Mouse (Mus musculus) erythroblast, embryonic 14.5 days (primary cell): Measurements from ENCODE around the gene 4930590J08Rik. TPM values are rescaled to one million over a fixed set of nuclear protein-coding genes. Genes with fewer than 3 reads are reported as not detected.
"Not testable (repeated sequence)": the region's sequence is repeated elsewhere in the genome, so short reads cannot be mapped to it uniquely, and the experiment has no call there.

Source experiments
- H3K27me3 ChIP-seq: 2 replicates; pipeline ENCODE4 v1.6.1; 2012; ENCODE audit warnings: inconsistent platforms; ENCODE audit not compliant: control insufficient read depth
- H3K36me3 ChIP-seq: 2 replicates; pipeline ENCODE4 v1.6.1; 2012; ENCODE audit warnings: mild to moderate bottlenecking, inconsistent platforms; ENCODE audit not compliant: control insufficient read depth
- H3K4me1 ChIP-seq: 2 replicates; pipeline ENCODE4 v1.6.1; 2012; ENCODE audit warnings: inconsistent platforms; ENCODE audit not compliant: control insufficient read depth
- H3K4me3 ChIP-seq: replicated peaks from 2 replicates; pipeline ENCODE3; 2012; ENCODE audit warnings: moderate library complexity, mild to moderate bottlenecking, inconsistent platforms
- H3K9me3 ChIP-seq: 2 replicates; pipeline ENCODE4 v1.6.1; 2012; ENCODE audit warnings: low read length, inconsistent platforms, mixed read lengths; ENCODE audit not compliant: control insufficient read depth
- GATA1 ChIP-seq: IDR thresholded peaks from 2 replicates; pipeline ENCODE4 v1.6.1; 2012; ENCODE audit warnings: low read length, inconsistent platforms, mixed read lengths
- TAL1 ChIP-seq: IDR thresholded peaks from 3 replicates; pipeline ENCODE4 v1.6.1; 2012; ENCODE audit warnings: low read length, inconsistent platforms, mixed read lengths
- polyA plus RNA-seq: library from polyadenylated mRNA; stranded (reverse); fragments of >175 nt; gene quantifications from 2 replicates; pipeline ENCODE4 v1.2.3, GENCODE M21; 2012

Gene 4930590J08Rik
- polyA plus RNA-seq = not detected in 2 replicates

DNA sequence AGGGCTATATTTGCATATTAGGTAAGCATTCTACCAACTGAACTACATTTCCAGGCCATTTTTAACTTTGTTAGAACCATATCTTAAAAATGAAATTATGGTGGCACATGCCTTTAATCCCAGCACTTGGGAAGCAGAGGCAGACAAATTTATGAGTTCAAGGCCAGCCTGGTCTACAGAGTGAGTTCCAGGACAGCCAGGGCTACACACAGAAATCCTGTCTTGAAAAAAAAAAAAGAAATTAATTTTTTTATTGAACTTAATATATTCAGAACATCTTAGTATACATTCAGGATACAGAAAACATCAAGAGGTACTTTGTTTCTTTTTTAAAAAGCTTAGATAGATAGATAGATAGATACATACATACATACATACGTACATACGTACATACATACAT lies at the start of gene 4930590J08Rik:
Gene 4930590J08Rik (plus strand): TSS at position 301 of the 400 bp plus-strand sequence.
- not testable (repeated sequence) for H3K27me3 ChIP-seq, H3K4me3 ChIP-seq, H3K9me3 ChIP-seq, H3K4me1 ChIP-seq
- peaks cover 49% of the 10 kb centered on the region for H3K36me3 ChIP-seq

DNA sequence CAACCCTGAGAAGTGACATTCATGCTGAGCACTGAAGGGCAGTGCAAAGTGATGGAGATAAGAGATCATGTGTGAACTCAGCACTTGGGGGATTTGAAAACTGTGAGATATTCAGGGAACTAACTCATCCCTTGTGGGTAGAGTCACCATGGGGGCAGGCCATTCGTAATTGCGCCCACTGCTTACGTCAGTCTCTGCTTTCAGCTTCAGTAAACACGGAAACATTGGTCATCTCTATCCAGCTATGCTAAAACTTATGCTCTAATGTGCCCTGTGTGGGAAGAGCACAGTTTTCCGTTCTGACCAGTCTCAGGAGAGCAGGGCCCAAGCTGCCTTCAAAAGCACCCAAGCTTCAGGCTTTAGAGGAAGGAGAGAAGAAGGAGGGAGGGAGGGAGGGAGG lies 44.3 kb upstream of the 4930590J08Rik start:
- TF ChIP-seq GATA1 = no peak
- no peak for TF ChIP-seq TAL1
- H3K27me3 ChIP-seq = no peaks in the 10 kb centered on the region
- no peaks in the 10 kb centered on the region for H3K4me1 ChIP-seq
- no peaks in the 10 kb centered on the region for H3K9me3 ChIP-seq
- no peaks in the 10 kb centered on the region for H3K36me3 ChIP-seq
- H3K4me3 ChIP-seq = no peak overlapping the region

DNA sequence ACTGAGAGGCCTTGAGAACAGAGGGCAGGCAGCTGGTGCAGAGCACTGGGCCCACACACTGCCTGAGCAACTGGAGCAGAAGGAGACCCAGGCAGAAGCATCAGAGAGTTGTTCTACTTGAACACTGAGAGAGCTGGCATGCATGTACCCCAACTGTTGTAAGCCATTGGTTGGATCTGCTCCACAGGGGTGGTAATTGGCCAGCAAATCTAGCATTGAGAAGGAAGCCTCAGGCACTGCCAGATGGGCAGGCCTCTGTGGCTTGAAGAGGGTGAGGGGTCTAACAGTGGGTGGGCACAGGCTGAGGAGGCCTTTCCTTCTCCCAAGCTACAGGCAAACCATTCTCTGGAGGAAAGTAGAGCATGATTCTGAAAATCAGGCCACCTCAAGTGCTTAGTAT lies 39.8 kb upstream of the 4930590J08Rik start:
- Histone ChIP-seq H3K27me3 (no peaks in the 10 kb centered on the region), H3K4me1 (no peaks in the 10 kb centered on the region), H3K4me3 (no peak overlapping the region), H3K9me3 (no peaks in the 10 kb centered on the region), H3K36me3 (no peaks in the 10 kb centered on the region)
- TF ChIP-seq TAL1 = no peak
- no peak for TF ChIP-seq GATA1

DNA sequence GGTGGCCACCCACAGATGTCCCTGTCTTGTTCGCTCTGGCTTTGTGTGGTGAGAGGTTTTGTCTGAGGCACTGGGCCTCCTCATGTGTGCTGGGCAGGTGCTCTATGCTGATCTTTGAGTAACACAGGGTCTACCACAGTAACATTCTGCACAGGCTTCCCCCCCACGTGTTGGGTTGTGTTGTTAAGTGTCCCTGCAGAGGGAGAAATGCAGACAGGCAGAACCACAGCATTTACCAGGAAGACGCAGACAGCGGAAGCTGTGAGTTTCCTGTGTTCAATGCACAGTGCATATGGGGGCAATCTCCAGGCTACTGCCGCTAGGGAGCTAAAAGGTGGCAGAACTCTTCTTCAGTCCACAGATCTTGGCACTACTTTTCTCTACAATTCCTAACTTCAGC lies 38.0 kb upstream of the 4930590J08Rik start:
- TF ChIP-seq GATA1 (no peak), TAL1 (no peak)
- H3K4me3 ChIP-seq = no peak overlapping the region
- no peaks in the 10 kb centered on the region for H3K4me1 ChIP-seq
- no peaks in the 10 kb centered on the region for H3K36me3 ChIP-seq
- H3K27me3 ChIP-seq = 0 out of 2 replicates have a peak, but pooled peaks cover under 1% of the 10 kb centered on the region
- H3K9me3 ChIP-seq = no peaks in the 10 kb centered on the region

DNA sequence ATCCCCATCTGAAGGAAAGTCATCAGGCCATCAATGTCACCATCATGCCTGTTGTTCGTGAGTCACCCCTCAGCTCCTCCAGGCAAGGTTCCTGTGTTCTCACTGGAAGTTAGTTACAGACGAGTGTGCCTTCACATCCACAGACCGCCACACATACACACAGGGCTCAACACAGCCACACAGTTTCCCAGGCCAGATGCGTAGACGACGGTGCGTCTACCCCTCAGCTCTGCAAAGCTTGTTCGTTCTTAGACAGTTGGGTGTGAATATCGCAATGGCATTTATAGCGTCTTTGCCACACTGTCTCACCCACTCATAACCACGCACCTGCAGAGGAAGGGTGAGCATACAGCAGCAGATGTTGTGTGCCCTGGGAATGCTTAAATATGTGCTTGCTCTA lies 37.0 kb upstream of the 4930590J08Rik start:
- no peaks in the 10 kb centered on the region for H3K36me3 ChIP-seq
- TF ChIP-seq TAL1 = no peak
- TF ChIP-seq GATA1 = no peak
- no peak overlapping the region for H3K4me3 ChIP-seq
- H3K9me3 ChIP-seq = no peaks in the 10 kb centered on the region
- H3K27me3 ChIP-seq = 0 out of 2 replicates have a peak, but pooled peaks cover 3% of the 10 kb centered on the region
- no peaks in the 10 kb centered on the region for H3K4me1 ChIP-seq

DNA sequence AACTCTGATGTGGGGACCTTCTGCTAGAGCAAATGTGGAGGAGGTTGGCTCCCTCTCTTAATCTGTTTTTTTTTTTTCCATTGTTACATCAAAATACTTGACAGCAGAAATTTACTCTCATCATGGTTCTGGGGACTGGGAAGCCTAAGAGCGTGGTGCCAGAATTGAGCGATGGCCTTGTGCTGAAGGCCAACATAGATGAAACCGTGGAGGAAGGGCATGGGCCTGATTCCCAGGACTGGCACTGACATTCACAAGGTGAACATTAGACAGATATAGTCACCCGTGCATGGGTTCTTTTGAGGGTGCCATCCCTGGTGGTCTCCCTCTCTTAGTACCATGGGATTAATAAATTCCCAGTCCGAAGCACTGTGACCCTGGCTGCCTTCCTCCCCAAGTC lies 34.5 kb upstream of the 4930590J08Rik start:
- H3K4me3 ChIP-seq = no peak overlapping the region
- TF ChIP-seq GATA1 (no peak), TAL1 (no peak)
- H3K4me1 ChIP-seq = no peaks in the 10 kb centered on the region; the same call in 1 of the 2 replicates
- H3K9me3 ChIP-seq = no peaks in the 10 kb centered on the region
- 0 out of 2 replicates have a peak, but pooled peaks cover 3% of the 10 kb centered on the region for H3K27me3 ChIP-seq
- H3K36me3 ChIP-seq = no peaks in the 10 kb centered on the region

DNA sequence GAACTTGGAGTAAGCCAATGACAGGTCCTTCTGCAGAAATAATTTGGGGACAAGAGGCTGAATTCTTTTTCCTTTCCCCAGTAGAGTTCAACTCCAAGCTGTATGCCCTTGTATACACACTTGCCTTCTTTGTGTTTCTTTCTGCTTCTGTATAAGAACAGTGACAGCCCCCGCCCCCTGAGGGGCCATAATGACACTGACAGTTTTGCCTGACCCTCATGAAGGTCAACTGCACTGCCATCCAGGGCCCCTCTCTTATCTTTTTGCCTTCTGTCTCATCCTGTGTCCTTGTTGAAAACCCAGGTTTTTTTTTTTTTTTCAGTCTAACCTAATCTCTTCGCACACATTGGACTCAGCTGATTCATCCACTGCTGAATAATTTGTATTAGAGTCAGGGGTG lies 29.8 kb upstream of the 4930590J08Rik start:
- H3K4me3 ChIP-seq = no peak overlapping the region
- TF ChIP-seq GATA1 (no peak), TAL1 (no peak)
- H3K9me3 ChIP-seq = no peaks in the 10 kb centered on the region
- peaks cover 9% of the 10 kb centered on the region for H3K4me1 ChIP-seq
- H3K36me3 ChIP-seq = no peaks in the 10 kb centered on the region
- peaks cover 6% of the 10 kb centered on the region; the same call in 1 of the 2 replicates for H3K27me3 ChIP-seq

DNA sequence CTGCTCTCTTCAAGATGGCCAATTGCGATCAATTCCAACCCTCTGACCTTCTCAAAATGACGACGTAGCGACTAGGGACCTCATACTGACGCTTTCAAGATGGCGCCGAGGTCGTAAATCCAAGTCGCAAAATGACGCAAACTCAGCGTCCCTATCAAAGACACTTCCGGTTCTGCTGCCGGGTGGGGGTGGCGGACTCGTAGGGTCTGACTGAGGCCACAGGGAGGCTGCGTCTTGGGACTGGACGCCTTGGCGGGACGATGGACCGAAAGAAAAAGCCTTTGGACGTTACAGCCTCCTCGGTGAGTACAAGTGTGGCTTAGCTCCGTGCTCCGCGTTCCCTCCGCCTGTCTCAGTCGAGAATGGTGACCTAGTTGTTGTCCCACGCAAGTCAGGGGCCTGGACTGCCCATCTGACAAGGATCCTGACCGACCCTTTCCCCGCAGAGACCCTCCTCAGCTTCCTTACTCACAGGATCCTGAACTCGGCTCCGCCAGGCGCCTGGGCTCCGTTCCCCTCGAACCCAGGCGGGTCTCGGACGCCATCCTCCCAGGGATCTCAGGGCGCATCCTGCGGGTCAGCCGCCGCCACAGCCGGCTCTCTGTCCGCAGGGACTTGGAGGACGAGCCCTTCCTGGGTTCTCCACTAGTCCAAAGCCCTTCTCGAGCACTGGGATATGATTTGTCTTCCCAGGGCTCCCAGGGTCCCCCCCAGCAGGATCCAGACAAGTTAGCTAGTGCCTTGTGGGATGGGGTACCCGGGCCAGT lies 24.5 kb upstream of the 4930590J08Rik start, which contains the start of gene Ccdc174:
Gene Ccdc174 (plus strand): TSS at position 169 of the 767 bp plus-strand sequence.
- H3K4me3 ChIP-seq = peak within 1 kb of the TSS; percentile 70
- TF ChIP-seq GATA1 (no peak), TAL1 (no peak)
- no peaks in the 10 kb centered on the region for H3K9me3 ChIP-seq
- H3K4me1 ChIP-seq = peaks cover 30% of the 10 kb centered on the region
- H3K27me3 ChIP-seq = peaks cover 3% of the 10 kb centered on the region; the same call in 1 of the 2 replicates
- H3K36me3 ChIP-seq = peaks cover 29% of the 10 kb centered on the region

DNA sequence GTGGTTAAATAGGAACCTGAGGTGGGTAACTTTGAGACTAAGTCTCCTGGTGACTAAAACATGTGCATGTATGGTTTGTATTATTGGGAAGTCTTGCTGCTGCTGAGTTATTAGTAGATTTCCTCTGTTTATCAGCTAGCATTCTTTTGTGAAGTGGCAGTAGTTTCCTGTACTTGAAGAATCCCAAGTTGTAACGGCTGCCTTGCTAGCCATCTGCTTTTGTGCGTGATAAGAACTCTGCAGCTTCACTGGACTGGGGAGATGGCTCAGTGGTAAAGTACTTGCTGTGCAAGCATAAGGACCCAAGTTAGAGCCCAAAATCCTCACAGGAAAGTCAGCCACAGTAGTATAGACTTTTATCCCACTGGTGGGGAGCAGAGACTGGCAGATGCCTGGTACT lies 18.8 kb upstream of the 4930590J08Rik start:
- peaks cover 17% of the 10 kb centered on the region for H3K4me1 ChIP-seq
- no peak overlapping the region for H3K4me3 ChIP-seq
- H3K27me3 ChIP-seq = no peaks in the 10 kb centered on the region
- peaks cover 80% of the 10 kb centered on the region for H3K36me3 ChIP-seq
- TF ChIP-seq TAL1 = no peak
- H3K9me3 ChIP-seq = no peaks in the 10 kb centered on the region
